Mouse (Mus musculus): ENCODE measurements around the gene Pmp22.

DNA sequence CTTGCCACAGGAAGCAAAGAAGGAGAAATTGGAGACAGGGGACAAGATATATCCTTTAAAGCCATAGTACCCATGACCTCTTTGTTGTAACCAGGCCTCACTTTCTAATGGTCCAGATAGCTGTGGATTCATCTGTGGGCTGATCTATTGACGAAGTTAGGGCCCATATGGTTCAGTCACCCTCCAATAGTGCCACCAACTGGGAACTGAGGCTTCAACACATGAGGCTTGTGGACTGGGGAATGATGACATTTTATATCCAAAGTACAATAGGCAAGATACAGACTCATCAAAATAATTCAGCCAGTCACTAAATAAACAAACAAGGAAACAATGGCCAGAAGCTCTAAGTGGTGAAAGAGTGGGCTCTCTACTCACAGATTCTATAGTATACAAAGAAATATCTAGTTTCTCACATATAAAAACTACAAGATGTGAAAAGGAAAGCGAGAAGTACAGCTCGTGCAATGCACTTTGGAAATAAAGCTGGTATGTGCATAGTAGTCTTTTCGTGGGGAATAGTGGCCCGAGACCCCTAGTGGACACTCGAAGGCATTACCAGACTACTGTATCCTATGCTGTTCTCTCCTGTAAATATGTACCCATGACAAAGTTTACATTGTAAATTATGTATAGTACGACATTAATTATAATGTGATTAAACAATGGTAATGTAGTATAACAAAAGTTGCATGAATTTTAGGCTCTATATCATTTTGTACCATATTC lies 36.1 kb downstream of the Pmp22 start:
- TF ChIP-seq CTCF (IDR thresholded peaks at IDR 0.05; ENCODE audit: low read depth, low read length) = 0 out of 2 replicates have a peak, but pooled peaks have one; percentile 28
- TF ChIP-seq GATA1 (IDR thresholded peaks at IDR 0.05; ENCODE audit: borderline replicate concordance, low read length) = no peak
- no peak for TF ChIP-seq POLR2AphosphoS5 (IDR thresholded peaks at IDR 0.05; ENCODE audit: insufficient replicate concordance, low read depth, low read length)

Data from G1E (cell line).